Mouse (Mus musculus) E14TG2a.4 (cell line): ENCODE data around the gene Prr3.

Experiments
- CTCF ChIP-seq: conservative IDR thresholded peaks from 2 replicates; pipeline ENCODE4 v1.5.1; 2014; ENCODE audit warnings: low read length
- NANOG ChIP-seq: IDR thresholded peaks from 2 replicates; pipeline ENCODE4 v1.6.1; 2014; ENCODE audit warnings: borderline replicate concordance, low read length, mixed read lengths
- POU5F1 ChIP-seq: IDR thresholded peaks from 2 replicates; pipeline ENCODE4 v1.6.1; 2014; ENCODE audit warnings: low read length, borderline replicate concordance

GRCm38 (mm10) chr17:36025901-36026300 lies 45.9 kb upstream of the Prr3 start:
- TF ChIP-seq CTCF (no peak), NANOG (no peak), POU5F1 (no peak)
